Mouse (Mus musculus) lung, postnatal 0 days (tissue): ENCODE measurements around the gene Gps1.

Source experiments
- CTCF ChIP-seq: IDR thresholded peaks from 2 replicates; pipeline ENCODE4 v1.5.1; 2016; ENCODE audit warnings: antibody characterized with exemption, mild to moderate bottlenecking
- EP300 ChIP-seq: IDR thresholded peaks from 2 replicates; pipeline ENCODE4 v1.6.1; 2016; ENCODE audit warnings: antibody characterized with exemption, mild to moderate bottlenecking, control low read depth

GRCm38 (mm10) chr11:120768206-120768605 is 15.9 kb upstream of the Gps1 start:
- TF ChIP-seq EP300 (no peak), CTCF (no peak)
